Mouse (Mus musculus) heart, postnatal 14 days (tissue): Measurements from ENCODE around the gene Scnn1b. TPM values are rescaled to one million over a fixed set of nuclear protein-coding genes. Genes with fewer than 3 reads are reported as not detected.
A peak's percentile ranks its signal among the peaks of the same experiment; 100 is the strongest.

Experiments used
- DNase-seq, 2 experiments: peaks; one replicate each; pipeline ENCODE4 v3.0.0; 2021 to 2022
- intact Hi-C: fragments of 180-260 bp; cut with DNase I; formaldehyde crosslinking; loops from one replicate; pipeline ENCODE4 v1.15.1; 2025
- total RNA-seq, 2 experiments: library from RNA; stranded (reverse); gene quantifications; 2 replicates each; pipeline ENCODE4 v1.2.3; 2021

The Scnn1b gene
- total RNA-seq, 2 experiments from 2014 or later: 0.50 TPM; not detected in 1

GRCm38 (mm10) chr7:121961913-121962570, 97.2 kb downstream of the Scnn1b start:
- intact Hi-C loops: loop anchor here (5.0 kb wide), 1 partner anchor 65 kb away; no protein-coding TSS in a partner anchor

GRCm38 (mm10) chr7:121962571-121962959, 97.7 kb downstream of the Scnn1b start:
- intact Hi-C loops: loop anchor here (5.0 kb wide), 1 partner anchor 65 kb away; no protein-coding TSS in a partner anchor
- no peak for DNase-seq

More at GRCm38 (mm10) chr7:121961913-121962570, 97.2 kb downstream of the Scnn1b start:
- DNase-seq: no peak

- peak; percentile 39 to 62 for DNase-seq
- intact Hi-C loops: loop anchor here (1.0 to 5.0 kb wide), 2 partner anchors 67 to 230 kb away; partner anchors contain the start of gene Scnn1g
Observed at GRCm38 (mm10) chr7:121963883-121964398, 99.1 kb downstream of the Scnn1b start.

- intact Hi-C loops: no loop called here
- DNase-seq: no peak
Observed at GRCm38 (mm10) chr7:121966169-121966568, 101.3 kb downstream of the Scnn1b start.

Other genes starting within 250 kb of the Scnn1b start
- 1 to 10 TPM; 8.5 to 9.0 TPM for gene Usp31, start 157.8 kb upstream of the Scnn1b start, total RNA-seq
- under 1 TPM in 1 of 2 experiments, not detected in 1; 0.17 TPM for gene Scnn1g, start 130.6 kb upstream of the Scnn1b start, total RNA-seq
- gene Cog7, start 116.7 kb downstream of the Scnn1b start, total RNA-seq: 10 to 100 TPM; 15.3 to 16.0 TPM
- gene Gga2, start 156.2 kb downstream of the Scnn1b start, total RNA-seq: 10 to 100 TPM; 28.7 to 29.6 TPM
- gene Ubfd1, start 202.1 kb downstream of the Scnn1b start, total RNA-seq: 10 to 100 TPM; 33.0 to 39.6 TPM
- 10 to 100 TPM; 10.0 to 12.6 TPM for gene Ears2, start 202.2 kb downstream of the Scnn1b start, total RNA-seq
- gene Ndufab1, start 236.8 kb downstream of the Scnn1b start, total RNA-seq: 1,000 to 10,000 TPM; 1,455 to 1,530 TPM